Mouse (Mus musculus) cerebellum, adult 9-11 months (tissue): ENCODE measurements around the gene Gm20388.

ENCODE experiments used
- DNase-seq: peaks from one replicate; pipeline ENCODE4 v3.0.0; 2022

Gm20388 gene

DNA sequence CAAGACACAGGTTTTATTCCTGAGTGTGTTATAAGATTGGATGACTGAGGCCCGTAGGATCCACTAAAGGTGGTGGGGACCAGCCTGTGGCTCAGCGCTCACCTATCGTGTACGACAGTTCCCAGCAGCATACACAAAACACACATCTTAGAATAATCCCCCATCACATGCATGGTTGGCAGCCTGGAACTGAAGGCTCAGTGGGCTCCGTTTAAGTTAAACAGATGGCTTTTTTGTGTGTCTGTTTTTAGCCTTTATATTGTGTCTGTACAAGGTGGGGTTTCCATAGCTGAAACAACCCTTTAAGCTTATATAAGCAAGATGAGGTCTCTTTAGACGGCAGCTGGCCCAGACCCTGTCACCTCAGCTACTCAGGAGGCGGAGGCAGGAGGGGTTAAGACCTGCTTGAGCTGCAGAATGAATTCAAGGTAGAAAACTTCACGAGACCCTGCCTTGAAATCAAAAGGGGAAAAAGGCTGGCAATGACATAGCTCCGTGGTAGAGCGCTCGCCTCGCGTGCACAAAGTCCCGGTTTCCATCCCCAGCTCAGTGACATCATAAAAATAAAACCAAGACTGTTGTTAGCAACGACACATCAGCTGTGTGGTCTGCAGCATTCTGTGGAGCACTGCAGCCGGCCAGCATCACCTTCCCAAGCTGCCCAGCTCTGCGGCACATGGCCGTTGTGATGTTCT lies 835.5 kb downstream of the Gm20388 start:
- no peak for DNase-seq

DNA sequence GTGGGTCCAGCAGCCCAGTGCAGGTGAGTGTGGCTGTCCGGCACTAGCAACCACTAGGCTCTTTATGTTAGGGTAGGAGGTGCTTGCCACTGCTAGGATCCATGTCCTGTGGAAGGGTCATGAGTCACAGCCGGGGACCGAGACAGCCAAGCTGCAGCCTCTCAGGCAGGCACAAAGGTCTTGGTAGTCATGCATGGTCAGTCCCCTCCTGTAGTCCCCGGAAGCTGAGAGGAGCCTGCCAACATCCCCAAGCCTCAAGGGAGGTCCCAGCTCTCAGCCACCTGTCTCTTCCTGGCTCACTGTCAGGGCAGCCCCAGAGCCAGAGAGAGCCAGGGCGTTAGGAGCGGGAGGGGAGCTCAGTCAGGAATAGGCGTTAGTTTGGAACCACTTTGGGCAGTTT lies 836.6 kb downstream of the Gm20388 start:
- no peak for DNase-seq

DNA sequence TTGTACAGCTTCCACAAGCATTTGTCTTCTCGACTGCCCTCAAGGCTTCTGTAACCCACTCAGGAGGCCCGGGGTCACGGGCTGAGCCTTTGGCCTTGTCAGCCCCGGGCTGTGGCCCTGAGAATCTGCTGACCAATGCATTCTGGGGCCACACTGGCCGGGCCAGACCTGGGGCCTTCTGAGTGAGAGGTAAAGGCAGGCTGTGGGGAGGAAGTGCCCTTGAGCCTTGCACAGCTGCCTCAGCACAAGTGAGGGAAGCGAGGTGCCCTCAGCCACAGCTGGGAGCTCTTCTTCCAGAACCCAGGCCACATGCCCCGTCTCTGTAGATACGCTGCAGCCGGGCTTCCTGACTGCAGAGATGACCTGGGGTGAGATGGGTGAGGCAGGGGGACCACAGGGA lies 840.0 kb downstream of the Gm20388 start:
- DNase-seq, result no peak

DNA sequence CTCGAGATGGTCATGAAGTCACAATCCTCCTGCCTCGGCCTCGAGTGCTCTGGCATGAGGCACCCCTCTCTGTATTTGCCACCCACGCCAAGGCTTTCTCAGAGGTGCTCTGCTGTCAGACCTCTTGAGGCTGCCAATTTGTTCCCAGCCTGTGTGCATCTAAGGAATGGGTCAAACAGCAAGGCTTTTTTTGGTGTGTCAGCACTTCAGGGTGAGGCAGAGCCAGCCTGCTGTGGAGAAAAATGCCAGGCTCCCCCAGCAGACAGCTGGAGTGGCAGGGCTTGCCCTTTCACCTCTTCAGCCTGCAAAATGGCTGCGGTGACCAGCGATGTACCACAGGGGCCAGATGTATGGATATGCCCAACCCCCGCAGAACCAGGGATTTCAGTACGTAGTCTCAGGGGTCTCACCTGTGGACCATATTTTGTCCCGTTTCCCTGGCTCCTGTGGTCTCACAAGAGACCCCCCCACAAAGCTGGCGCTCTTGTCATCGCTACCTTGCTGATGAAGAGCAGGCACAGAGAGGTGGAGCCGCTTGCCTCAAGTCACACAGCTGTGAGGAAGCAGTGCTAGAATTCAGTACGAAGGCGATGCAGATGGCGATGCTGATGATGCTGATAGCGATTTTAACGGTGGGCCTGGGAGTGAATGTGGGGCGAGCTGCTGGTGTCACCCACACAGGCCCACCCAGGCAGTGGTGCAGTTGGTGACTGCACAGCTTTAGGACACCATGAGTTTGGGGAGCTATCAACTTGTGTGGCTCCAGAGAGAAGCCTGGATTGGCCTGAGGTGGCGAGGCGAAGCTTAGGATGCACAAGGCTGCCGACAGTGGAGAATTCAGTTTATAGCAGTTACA lies 840.8 kb downstream of the Gm20388 start:
- no peak for DNase-seq

DNA sequence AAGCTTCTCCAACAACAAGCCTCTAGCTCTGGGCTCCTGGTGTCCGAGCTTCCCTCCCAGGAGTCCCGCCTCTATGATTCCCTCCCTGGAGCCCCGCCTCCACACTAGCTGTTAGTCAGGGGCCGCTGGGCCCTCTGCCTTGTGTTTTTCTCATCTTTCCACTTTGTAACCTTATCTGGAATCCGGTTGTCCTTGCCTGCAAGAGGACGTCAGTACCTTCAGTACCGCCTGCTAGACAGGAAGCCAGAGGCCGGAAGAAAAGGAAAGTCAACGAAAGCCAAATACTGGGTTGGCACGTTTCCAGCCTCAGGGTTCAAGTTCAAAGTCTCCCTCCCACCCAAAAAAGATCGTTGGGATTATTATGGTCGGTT lies 841.4 kb downstream of the Gm20388 start:
- no peak for DNase-seq

DNA sequence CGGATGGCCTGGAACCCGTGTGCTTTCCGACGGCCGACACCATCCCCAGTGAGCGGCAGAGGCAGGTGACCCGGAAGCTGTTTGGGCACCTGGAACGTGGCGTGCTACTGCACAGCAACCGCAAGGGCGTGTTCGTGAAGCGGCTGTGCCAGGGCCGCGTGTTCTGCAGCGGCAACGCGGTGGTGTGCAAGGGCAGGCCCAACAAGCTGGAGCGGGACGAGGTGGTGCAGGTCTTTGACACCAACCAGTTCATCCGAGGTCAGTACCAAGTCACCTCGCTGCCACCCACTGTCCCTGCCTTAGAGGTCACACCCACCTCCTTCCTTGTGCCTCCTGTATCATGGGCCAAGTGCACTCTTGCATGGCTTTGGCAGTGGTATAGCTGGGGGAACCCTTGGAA lies 842.8 kb downstream of the Gm20388 start:
- no peak for DNase-seq

DNA sequence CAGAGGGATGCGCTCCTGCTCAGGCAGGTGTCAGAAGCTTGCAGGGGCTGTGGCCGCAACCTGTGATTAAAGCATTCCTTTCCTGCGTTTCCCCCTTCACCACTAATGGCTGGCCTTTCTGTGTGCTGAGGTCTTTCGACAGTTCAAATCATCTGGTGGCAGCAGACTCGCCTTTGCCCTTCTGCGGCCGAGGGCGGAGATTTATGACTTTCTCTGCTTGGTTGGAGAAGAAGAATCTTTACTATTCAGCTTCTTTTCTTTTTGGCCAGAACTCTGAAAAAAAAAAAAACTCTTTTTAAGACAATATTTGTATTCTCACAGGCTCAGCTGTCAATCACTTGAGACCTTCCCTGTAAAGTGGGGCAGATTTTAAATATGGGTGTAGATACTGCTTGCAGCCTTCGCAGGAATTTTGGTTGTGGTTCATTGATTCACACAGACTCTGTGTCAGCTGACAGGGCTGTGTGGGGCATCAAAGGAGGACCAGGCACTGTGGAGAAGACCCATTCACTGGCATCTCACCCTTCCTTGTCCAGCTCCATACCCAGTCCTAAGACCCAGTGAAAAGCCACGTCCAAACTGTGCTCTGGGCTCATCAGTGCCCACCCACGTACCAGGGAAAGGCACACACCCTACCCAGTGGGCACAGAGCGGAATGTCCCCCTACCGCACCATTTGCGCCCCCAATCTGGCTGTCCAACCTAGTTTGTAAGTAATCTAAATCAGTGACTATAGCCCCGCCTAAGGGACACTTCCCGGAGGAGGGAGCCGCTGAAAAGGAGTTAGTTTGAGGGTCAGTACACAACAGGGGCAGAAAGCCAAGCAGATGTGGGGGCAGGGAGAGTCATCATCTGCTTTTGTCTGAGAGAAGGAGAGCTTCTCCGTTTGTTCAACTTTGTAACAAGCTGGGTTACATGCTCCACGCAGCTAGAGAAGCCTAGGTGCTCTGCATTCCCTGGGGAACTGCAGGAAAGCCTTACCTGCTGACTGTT lies 845.0 kb downstream of the Gm20388 start:
- DNase-seq, result no peak

DNA sequence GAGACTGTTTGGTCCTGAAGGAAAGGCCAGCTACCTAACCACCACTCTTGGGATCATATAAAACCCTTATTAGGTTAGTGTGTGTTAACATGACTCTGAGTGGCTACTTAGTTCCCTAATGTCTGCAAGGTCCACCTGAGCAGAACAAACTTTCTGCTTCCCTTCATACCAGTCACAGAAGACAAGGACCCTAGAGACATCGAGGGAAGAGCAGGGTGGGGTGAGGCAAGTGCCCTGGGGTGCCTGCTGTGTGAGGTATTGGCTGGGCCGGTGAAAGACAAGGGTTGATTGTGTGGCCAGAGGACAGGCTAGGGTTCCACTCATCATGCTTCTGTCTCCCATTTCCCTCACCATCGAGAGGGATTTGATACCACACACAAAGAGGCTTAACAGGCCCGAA lies 847.4 kb downstream of the Gm20388 start:
- no peak for DNase-seq

DNA sequence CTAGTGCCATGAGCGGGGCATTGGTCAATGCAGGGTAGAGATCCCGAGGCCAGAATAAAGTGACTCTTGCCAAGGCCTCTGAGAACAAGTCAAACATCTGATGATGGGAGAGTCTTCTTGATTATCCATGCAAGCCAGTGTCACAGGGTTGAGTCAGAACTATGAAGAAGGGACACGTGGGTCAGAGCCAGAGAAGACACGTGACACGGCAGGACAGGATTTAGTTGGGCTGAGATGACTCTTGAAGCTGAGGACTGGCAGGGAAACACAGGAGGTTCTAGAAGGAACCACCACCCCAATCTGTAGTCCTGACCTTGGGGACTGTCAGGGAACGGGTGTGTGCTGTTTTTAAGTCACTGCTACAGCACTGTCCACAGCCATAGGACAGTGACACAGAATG lies 849.2 kb downstream of the Gm20388 start:
- DNase-seq, result no peak

DNA sequence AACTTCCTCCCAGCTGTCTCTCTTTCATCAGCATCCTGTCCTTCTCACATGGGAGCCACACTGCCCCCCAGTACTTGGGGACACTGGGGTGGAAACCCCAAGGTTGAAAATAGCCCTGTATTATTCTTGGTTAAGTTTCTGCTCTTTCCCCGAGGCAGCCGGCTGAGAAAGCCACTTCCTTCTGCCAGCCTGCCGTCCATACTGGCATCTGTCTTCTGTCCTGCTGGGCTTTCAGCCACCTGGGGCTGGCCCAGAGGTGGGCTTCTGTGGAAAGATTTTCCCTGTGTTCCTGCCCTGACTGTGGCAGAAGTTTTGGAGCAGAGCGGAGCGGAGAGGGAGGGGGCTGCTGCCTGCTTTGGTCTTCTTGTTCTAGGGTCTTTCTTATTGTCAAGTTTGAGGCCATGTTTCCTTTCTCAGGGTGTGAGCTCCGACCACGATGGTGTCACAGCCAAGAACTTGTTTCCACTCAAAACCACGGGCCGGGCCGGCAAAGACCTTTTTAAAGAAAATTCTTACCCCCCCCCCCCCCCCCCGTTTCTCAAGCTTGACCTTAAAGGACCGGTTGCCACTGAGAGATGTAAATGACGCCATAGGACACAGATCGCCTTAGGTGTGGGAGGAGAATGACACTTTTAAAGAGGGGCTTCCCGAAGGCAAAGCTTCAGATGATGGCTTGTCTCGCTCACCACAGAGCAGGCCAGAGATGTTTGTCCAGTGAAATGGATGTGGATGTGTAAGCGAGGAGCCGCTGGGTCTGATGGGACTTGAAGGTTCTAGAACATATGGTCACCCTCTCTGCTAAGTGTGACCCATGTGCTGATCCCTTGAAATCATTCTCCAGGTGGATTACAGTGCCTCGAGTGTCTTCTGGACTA lies 849.9 kb downstream of the Gm20388 start:
- no peak for DNase-seq

DNA sequence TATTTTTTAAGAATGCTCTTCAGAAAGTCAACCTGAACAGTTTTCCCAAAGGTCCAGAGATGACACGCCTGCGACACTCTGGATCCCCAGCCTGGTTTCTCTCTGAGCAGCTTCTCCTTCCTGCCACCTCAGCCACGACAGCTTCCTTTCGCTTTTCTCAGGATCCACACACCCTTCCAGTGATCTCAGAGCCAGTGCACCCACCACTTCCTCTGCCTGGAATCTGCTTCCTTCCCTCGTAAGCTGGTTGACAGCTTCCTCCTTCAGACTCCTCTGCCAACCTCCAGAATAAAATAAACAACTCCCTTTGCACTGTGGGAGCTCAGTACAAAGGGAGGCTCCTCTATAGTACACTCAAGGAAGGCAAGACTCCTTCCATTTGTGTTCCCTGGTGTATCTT lies 852.6 kb downstream of the Gm20388 start:
- DNase-seq, result no peak

DNA sequence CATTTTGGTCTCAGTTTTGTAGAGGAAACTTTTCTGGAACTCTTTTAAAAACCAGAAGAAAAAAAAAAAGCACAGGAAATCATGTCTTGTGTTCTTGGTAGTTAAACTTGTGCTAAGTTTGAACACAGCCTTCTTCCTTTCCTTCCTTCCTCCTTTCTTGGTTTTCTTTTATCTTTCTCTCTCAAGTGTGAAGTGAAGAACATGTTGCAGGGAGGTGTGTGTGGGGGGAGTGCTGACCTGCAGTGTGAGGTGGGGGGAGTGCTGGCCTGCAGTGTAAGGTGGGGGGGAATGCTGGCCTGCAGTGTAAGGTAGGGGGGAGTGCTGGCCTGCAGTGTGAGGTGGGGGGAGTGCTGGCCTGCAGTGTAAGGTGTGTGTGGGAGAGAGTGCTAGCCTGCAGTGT lies 854.0 kb downstream of the Gm20388 start:
- no peak for DNase-seq

DNA sequence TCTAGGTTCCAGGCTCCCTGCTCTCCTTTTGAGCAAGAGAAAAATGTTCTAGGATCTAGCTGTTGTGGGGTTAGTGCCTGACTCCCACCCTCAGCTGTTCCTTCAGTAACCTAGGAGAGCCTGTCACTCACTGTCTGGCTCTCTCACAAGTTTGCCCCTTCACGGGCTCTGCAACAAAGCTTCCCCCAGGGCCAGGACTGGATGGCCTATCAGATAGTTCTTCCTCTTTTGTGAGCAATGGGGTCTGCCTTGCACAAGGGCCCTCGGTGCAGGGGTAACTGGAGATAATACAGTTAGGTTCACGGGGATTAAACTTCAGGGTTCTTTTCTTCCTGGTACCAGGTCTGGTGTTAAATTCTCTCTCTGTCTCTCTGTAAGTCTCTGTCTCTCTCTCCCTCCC lies 856.0 kb downstream of the Gm20388 start:
- DNase-seq, result no peak

DNA sequence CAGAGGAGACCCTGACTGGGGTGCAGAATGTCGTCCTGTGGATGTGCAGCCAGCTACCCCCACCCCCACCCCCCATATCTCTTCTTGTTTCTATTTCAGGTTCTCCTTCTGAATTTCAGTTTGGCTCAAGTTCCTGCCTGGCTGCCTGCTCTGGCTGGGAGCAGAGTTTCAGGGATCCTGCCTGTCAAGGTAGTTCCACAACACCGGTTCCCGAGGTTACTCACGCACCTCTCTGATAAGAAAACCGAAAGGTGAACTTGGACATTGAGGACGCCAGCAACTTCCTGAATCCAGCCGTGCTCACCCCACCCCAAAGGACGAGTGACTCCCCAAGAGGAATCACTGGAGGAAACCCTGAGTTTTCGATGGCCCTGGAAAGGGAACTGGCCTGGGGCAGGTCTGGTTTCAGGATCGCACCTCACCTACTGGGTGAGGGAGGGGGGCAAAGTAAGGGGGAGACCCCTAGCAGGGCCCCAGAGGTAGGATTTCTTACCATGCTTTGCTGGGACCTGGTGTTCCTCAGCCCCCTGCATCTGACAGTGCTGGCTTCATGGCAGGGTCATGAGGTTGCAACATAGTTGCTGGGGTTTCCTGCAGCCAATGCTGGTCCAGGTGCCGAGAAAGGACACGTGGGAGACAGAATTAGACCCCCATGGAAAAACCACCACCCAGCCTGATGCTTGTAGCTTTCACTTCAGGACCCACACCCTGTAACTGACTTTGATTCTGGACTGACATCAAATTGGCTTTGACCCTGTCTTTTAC lies 858.0 kb downstream of the Gm20388 start:
- no peak for DNase-seq

DNA sequence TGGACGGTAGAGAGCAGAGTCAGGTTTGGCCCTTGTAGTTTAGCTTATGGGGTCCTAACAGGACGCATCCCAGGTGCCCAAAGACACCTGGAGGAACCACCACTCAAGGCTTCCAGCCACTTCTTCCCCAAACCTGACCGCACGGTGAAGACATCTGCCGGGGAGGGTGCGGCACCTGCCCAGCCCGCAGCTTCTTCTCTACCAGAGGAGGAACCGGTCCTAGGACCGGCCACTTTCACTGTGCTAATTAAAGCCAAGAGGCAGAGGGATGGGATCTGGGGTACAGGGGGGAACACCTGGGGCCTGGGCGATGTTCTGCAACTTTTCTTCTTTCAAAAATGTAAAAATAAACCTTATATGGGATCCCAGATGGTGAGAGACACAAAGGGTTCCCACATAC lies 866.5 kb downstream of the Gm20388 start:
- no peak for DNase-seq

DNA sequence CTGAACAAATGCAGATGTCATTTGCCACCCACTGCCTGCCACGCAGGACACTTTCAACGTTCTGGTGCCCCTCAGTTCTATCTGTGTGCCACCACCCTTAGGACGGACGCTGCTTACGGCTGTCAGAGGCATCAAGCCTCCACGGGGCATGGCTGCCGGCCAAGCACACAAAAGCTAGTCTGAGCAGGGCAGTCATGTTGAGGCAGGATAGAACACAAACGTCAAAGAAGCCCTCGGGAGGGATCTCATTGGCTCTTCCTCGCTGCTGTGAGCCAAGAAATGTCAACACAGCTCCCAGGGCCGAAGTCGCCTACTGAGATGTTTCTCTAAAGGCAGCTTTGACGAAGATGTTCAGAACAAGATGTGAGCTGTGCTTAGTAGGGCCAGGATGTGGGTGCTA lies 867.1 kb downstream of the Gm20388 start:
- DNase-seq, result no peak

DNA sequence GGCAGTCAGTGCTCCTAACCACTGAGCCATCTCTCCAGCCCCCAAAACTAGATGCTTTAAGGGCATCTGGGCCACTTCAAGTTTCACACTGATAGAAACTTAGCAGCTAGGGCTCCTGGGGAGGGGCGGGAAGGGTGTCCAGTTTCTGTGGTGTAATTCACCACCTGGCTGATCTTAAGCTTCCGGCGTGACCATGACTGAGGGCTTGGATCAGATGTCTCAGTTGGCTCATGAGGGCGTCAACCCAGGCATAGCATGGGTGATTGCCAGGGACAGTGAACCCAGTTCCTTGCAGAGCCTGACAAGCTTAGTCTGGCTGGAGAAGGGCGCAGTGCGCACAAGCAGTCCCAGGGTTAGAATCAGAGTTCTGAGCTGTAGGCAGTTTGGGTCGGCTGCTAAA lies 868.5 kb downstream of the Gm20388 start:
- no peak for DNase-seq

DNA sequence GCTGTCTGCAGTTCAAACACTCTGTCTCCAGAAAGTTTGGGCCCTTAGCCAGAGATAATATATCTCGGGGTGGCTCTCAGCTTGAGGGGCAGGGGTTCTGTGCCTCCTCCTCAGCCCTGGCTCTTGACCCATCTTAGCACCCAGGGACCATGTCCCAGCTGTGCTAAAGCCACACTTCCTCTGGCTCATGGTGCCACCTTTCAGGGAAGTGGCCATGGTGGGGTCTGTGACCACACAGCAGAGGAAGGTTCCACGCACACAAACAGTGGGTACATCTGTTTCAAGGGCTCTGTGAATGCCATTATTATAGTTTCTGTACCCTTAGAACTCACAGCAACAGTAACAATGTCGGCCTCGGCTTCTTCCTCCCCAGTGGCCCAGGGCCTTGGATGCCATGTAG lies 873.1 kb downstream of the Gm20388 start:
- DNase-seq, result no peak

DNA sequence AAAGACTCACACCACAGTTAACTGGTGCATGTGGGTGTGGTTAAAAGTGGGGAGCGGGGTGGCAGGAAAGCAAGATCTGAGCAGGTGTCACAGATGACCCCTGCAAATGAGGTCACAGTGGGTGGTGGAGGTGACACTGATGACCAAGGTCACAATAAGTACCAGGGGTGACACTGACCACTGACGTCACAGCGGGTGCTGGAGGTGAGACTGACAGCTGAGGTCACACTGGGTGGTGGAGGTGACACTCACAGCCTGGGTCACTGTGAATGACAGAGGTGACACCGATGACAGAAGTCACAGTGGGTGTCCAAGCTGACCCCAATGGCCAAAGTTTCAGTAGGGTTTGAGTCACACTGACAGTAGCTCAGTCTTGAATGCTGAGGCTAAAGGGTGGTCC lies 876.1 kb downstream of the Gm20388 start:
- DNase-seq, result no peak

DNA sequence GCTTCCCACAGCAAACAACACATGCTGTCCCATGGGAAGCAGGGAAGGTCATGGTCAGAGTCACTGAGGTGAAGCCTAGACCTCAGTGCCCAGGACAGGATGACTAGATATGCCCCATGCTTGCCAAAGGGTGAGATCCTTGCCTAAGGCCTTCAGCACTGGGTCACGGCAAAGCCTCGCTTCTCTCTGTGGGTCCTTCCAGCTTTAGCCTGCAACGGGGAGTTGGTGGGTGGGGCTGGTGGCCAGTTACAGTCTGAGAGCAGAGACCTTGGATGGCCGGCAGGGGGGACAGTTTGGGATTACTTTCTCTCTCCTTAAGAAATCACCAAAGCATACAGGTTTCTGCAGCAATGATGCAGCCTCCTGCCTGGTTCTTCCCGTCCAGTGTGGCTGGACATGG lies 877.0 kb downstream of the Gm20388 start:
- no peak for DNase-seq

DNA sequence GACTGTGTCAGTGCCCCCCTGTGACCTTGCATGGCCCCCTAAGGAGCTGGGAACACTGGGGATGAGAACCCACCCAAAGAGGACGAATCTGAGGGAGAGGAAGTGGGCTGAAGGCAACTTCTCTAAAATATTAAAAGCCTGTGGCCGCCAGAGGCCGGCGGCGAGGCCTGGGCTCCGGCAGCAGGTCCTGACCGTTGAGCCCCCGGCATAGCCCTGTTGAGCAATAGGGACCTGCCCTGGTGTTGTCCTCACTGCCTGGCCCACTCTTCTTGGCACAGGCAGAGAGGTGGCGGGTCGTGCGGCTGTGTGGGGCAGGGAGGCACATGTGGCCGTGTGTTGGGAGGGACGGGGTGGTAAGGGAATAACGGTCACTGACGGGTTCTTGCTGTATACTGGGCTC lies 882.1 kb downstream of the Gm20388 start:
- DNase-seq, result no peak
